Mouse (Mus musculus) C2C12 (cell line): ENCODE measurements around the gene Gm21310.
"Not testable (repeated sequence)": the region's sequence is repeated elsewhere in the genome, so short reads cannot be mapped to it uniquely, and the experiment has no call there.

Experiments used
- CTCF ChIP-seq: IDR thresholded peaks from one replicate; pipeline ENCODE4 v1.5.1; 2011; ENCODE audit not compliant: control insufficient read depth, insufficient read depth, insufficient read length
- MAX ChIP-seq: IDR thresholded peaks from one replicate; pipeline ENCODE4 v1.6.1; 2011; ENCODE audit warnings: mild to moderate bottlenecking, control low read depth
- MYOD1 ChIP-seq: IDR thresholded peaks from one replicate; pipeline ENCODE4 v1.6.1; 2011; ENCODE audit warnings: low read depth; ENCODE audit not compliant: control insufficient read depth, insufficient read length
- MYOG ChIP-seq: IDR thresholded peaks from one replicate; pipeline ENCODE4 v1.6.1; 2011; ENCODE audit not compliant: control insufficient read depth, insufficient read length; ENCODE audit errors: extremely low read depth
- USF1 ChIP-seq: IDR thresholded peaks from one replicate; pipeline ENCODE4 v1.6.1; 2011; ENCODE audit warnings: low read depth, mild to moderate bottlenecking, control low read depth, moderate library complexity

GRCm38 (mm10) chrY:10147083-10147482, at the start of gene Gm21310:
- TF ChIP-seq CTCF, MAX, MYOG, MYOD1, USF1: not testable (repeated sequence)
